ENCODE assay signal across 15 mouse cellular contexts in genomic region chr10:21827505-21827844, GRCm38 (mm10). TPM values are rescaled to one million over a fixed set of nuclear protein-coding genes. Genes with fewer than 3 reads are reported as not detected.
DNase-seq lines count a peak whose midpoint lies in the region; ATAC-seq and TF ChIP-seq lines count a peak whose summit lies in the region.
"Had no signal": no experiment of that assay in that cellular context is flagged by ENCODE, and none has a peak within 500 bp of the region (broad histone marks: within the 10 kb centered on the region; RNA-seq: fewer than 3 reads in every experiment).

No protein-coding gene starts in this region.

- no peaks in the 10 kb centered on the region for H3K4me1 ChIP-seq in liver, adult 2 months (ENCODE audit: control insufficient read depth, insufficient read depth, low read length)
- peaks cover 5% of the 10 kb centered on the region; the same call in 1 of the 2 replicates for H3K4me1 ChIP-seq in liver, embryonic 15.5 days (replicated peaks)
- peaks cover 2% of the 10 kb centered on the region; the same call in 1 of the 2 replicates for H3K4me1 ChIP-seq in small intestine, adult 2 months (ENCODE audit: control insufficient read depth, insufficient read depth, insufficient read length, low read length)

- H3K27me3 ChIP-seq in liver, adult 2 months (ENCODE audit: control insufficient read depth, insufficient read depth, low read length): no peaks in the 10 kb centered on the region
- no peaks in the 10 kb centered on the region for H3K27me3 ChIP-seq in liver, embryonic 15.5 days
- no peaks in the 10 kb centered on the region for H3K27me3 ChIP-seq in small intestine, adult 2 months (ENCODE audit: control insufficient read depth, insufficient read depth, low read length)
- H3K27me3 ChIP-seq: forebrain, embryonic 12.5 days; neural tube, embryonic 12.5 days had no signal

- H3K36me3 ChIP-seq in liver, adult 2 months (ENCODE audit: control insufficient read depth, insufficient read depth, low read length): no peaks in the 10 kb centered on the region
- H3K36me3 ChIP-seq in liver, embryonic 15.5 days (replicated peaks): no peaks in the 10 kb centered on the region
- H3K36me3 ChIP-seq in small intestine, adult 2 months (ENCODE audit: control insufficient read depth, insufficient read depth, low read length): no peaks in the 10 kb centered on the region
- H3K36me3 ChIP-seq: forebrain, embryonic 12.5 days; neural tube, embryonic 12.5 days had no signal

- 84% methylated on average over 3 of the region's 3 CpGs for WGBS in liver, adult 2 months
- WGBS in liver, embryonic 15.5 days (ENCODE audit: insufficient replicate concordance): 22% methylated on average over 3 of the region's 3 CpGs
- WGBS in small intestine, adult 2 months: 38% methylated on average over 3 of the region's 3 CpGs

- no peaks in the 10 kb centered on the region for H3K79me2 ChIP-seq in liver, adult 2 months (ENCODE audit: control insufficient read depth, insufficient read depth, low read length)

- DNase-seq in liver, adult 2 months (ENCODE audit: extremely low read depth, low read depth, low spot score): peak; percentile 11
- DNase-seq in liver (no peak), ZHBTc4 (ENCODE audit: low read depth, low spot score) (peak; percentile 65)
- DNase-seq in urinary bladder, postnatal 4 days (ENCODE audit: low spot score in 2 of 2): no peak
- no peak for DNase-seq in ovary, postnatal 36 days (ENCODE audit: low spot score)
- no peak for DNase-seq in thymus, postnatal 10 days (ENCODE audit: low spot score in 2 of 2)
- DNase-seq: cerebellum, adult 11-12 months; lung, postnatal 10 days; right cerebral cortex, postnatal 4 days had no signal

- TF ChIP-seq CTCF in liver, adult 2 months (IDR thresholded peaks at IDR 0.05; ENCODE audit: low read depth, low read length): no peak
- no peak for TF ChIP-seq CTCF in small intestine, adult 2 months (IDR thresholded peaks at IDR 0.05; ENCODE audit: extremely low read depth, insufficient read length, insufficient replicate concordance, low read depth, low read length)

- no peak overlapping the region for H3K4me3 ChIP-seq in liver, adult 2 months (ENCODE audit: insufficient read depth, low read depth, low read length)
- no peak overlapping the region for H3K4me3 ChIP-seq in liver, embryonic 15.5 days (replicated peaks)
- no peak overlapping the region for H3K4me3 ChIP-seq in small intestine, adult 2 months (ENCODE audit: low read depth, low read length)
- H3K4me3 ChIP-seq: forebrain, embryonic 12.5 days; neural tube, embryonic 12.5 days had no signal

- H3K4me2 ChIP-seq in liver, embryonic 15.5 days: peak overlapping the region; percentile 34
- H3K4me2 ChIP-seq: forebrain, embryonic 12.5 days; neural tube, embryonic 12.5 days had no signal

- ATAC-seq in liver, embryonic 15.5 days (ENCODE audit: insufficient read depth): no peak
- ATAC-seq: midbrain, embryonic 16.5 days had no signal

- no peak overlapping the region for H3K27ac ChIP-seq in liver, adult 2 months (replicated peaks; ENCODE audit: insufficient read depth, low read depth, low read length)
- peak overlapping the region; percentile 59; the same call in 1 of the 2 replicates for H3K27ac ChIP-seq in liver, embryonic 15.5 days (replicated peaks)
- H3K27ac ChIP-seq in small intestine, adult 2 months (ENCODE audit: insufficient read depth, low read depth, low read length): 0 out of 2 replicates have a peak overlapping the region, but pooled peaks have one; percentile 34
- H3K27ac ChIP-seq: forebrain, embryonic 12.5 days; kidney, postnatal 0 days; neural tube, embryonic 12.5 days had no signal

- no peaks in the 10 kb centered on the region for H3K9me3 ChIP-seq in liver, embryonic 15.5 days (replicated peaks)
- H3K9me3 ChIP-seq: forebrain, embryonic 12.5 days; neural tube, embryonic 12.5 days had no signal

- H3K9ac ChIP-seq in liver, adult 2 months (ENCODE audit: low read depth, low read length): no peak overlapping the region
- no peak overlapping the region for H3K9ac ChIP-seq in liver, embryonic 15.5 days
- H3K9ac ChIP-seq: forebrain, embryonic 12.5 days; neural tube, embryonic 12.5 days had no signal

- TF ChIP-seq POLR2A in liver, adult 2 months (IDR thresholded peaks at IDR 0.05; ENCODE audit: extremely low read depth, insufficient read depth, low read length): no peak
- TF ChIP-seq POLR2A in small intestine, adult 2 months (IDR thresholded peaks at IDR 0.05; ENCODE audit: low read depth, low read length): no peak

RNA-seq across cellular contexts. Expression of gene Sgk1, which starts 54.5 kb away (rescaled TPM):
- total RNA-seq in liver, adult 2 months (2014; rRNA removed): 20.9 and 27.4 TPM in 2 replicates
- polyA plus RNA-seq in liver, adult 2 months (2012; rRNA removed): 8.9 and 9.1 TPM in 2 replicates
- polyA plus RNA-seq in liver, embryonic 15.5 days (2015; fragmentation: Nextera tagmentation; extraction: Ambion mirVana): 11.7 and 12.6 TPM in 2 replicates
- 30.3 and 44.9 TPM in 2 replicates for polyA plus RNA-seq in small intestine, adult 2 months (2012; rRNA removed)

Comparison
In these comparisons a context has a peak if more than half of its experiments do, and no peak if none do; other contexts are left out.
1. DNase-seq: peak in liver, adult 2 months (single experiment) and ZHBTc4 (single experiment); none in liver (single experiment), urinary bladder, postnatal 4 days (0 of 2), ovary, postnatal 36 days (single experiment) and thymus, postnatal 10 days (0 of 2).